Mouse (Mus musculus) stomach, embryonic 16.5 days (tissue): ENCODE results near the gene Frem3. TPM values are rescaled to one million over a fixed set of nuclear protein-coding genes. Genes with fewer than 3 reads are reported as not detected.
A peak's percentile ranks its signal among the peaks of the same experiment; 100 is the strongest.

ENCODE experiments used
- ATAC-seq: fragments of 200-750 bp; cut with Nextera tagmentation; 2 replicates; pipeline ENCODE4 v1.8.0; 2017; ENCODE audit warnings: moderate number of reproducible peaks, moderate TSS enrichment; ENCODE audit not compliant: insufficient read depth, low FRiP score
- H3K27ac ChIP-seq: fragments of 300-500 bp; sonication (generic); 2 replicates; pipeline ENCODE4 v1.5.1; 2014; ENCODE audit warnings: low read length
- H3K27me3 ChIP-seq: fragments of 300-500 bp; sonication (generic); 2 replicates; pipeline ENCODE4 v1.6.1; 2014; ENCODE audit warnings: low read length, control low read depth, mixed read lengths; ENCODE audit not compliant: control insufficient read depth, insufficient read depth
- H3K36me3 ChIP-seq: fragments of 300-500 bp; sonication (generic); 2 replicates; pipeline ENCODE4 v1.6.1; 2014; ENCODE audit warnings: low read length; ENCODE audit not compliant: control insufficient read depth, insufficient read depth
- H3K4me1 ChIP-seq: fragments of 300-500 bp; sonication (generic); 2 replicates; pipeline ENCODE4 v1.6.1; 2014; ENCODE audit warnings: low read length, control low read depth, mixed read lengths; ENCODE audit not compliant: control insufficient read depth, insufficient read depth
- H3K4me2 ChIP-seq: fragments of 300-500 bp; sonication (generic); 2 replicates; pipeline ENCODE4 v1.6.1; 2014; ENCODE audit warnings: low read depth, low read length, mixed read lengths
- H3K4me3 ChIP-seq: fragments of 300-500 bp; sonication (generic); replicated peaks from 2 replicates; pipeline ENCODE4 v1.5.1; 2014; ENCODE audit warnings: mild to moderate bottlenecking, low read length
- H3K9ac ChIP-seq: fragments of 300-500 bp; sonication (generic); 2 replicates; pipeline ENCODE4 v1.6.1; 2014; ENCODE audit warnings: low read length
- H3K9me3 ChIP-seq: fragments of 300-500 bp; sonication (generic); replicated peaks from 2 replicates; pipeline ENCODE4 v1.6.1; 2016; ENCODE audit warnings: low read length, control low read depth; ENCODE audit not compliant: control insufficient read depth
- WGBS: fragments of 180-500 bp; shearing (Covaris S2); extraction: QIAGEN DNeasy Blood & Tissue Kit; methylation state at CpG from one replicate; pipeline ENCODE4 v1.1.7; 2014; 5-methylcytosine and 5-hydroxymethylcytosine counted together
- polyA plus RNA-seq: library from polyadenylated mRNA; unstranded; fragments of >200 nt; fragmentation: Nextera tagmentation; extraction: Ambion mirVana; gene quantifications from 2 replicates; pipeline ENCODE4 v1.2.1, GENCODE M21; 2015

Gene Frem3
- polyA plus RNA-seq, 1 experiment from 2014 or later, result 0.08 TPM

DNA sequence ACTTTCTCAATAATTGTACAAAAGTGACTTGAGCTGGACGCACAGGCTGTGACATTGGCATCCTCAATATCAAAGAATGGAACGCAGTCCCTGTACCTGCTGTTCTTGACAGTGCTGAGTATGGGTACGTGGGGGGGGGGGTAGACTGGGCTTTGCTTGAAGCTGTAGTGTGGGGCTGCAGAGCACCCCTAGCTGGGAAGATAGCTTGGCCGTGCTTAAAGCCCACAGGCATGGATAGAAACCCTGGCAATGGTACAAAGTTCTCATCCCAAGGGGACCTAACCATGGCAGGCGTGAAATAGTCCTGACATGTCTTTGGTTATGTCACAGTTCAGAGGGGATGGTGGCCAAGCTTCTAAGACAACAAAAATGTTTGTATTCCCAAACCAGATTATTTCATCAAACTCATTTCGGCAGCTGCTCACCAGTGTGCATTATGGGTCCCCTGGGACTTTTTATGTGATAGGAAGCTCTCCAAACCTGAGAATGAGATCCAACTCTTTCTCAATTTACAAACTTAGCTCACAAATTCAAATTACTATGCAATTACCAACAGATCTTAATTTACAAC, 10.2 kb upstream of the Frem3 start:
- ATAC-seq, result no peak
- H3K9ac ChIP-seq, result no peak overlapping the region
- no peak overlapping the region for H3K27ac ChIP-seq
- H3K9me3 ChIP-seq, result no peaks in the 10 kb centered on the region
- H3K4me3 ChIP-seq, result no peak overlapping the region
- H3K27me3 ChIP-seq, result no peaks in the 10 kb centered on the region
- no peaks in the 10 kb centered on the region for H3K36me3 ChIP-seq
- WGBS, result 73% methylated on average over 6 of the region's 6 CpGs
- no peak overlapping the region for H3K4me2 ChIP-seq
- H3K4me1 ChIP-seq, result no peaks in the 10 kb centered on the region

GRCm38 (mm10) chr8:80601886-80602285, 9.0 kb upstream of the Frem3 start:
- ATAC-seq, result no peak
- no peak overlapping the region for H3K4me2 ChIP-seq
- no peak overlapping the region for H3K27ac ChIP-seq
- 72% methylated on average over 4 of the region's 4 CpGs for WGBS
- no peaks in the 10 kb centered on the region for H3K36me3 ChIP-seq
- H3K4me1 ChIP-seq, result no peaks in the 10 kb centered on the region
- H3K9me3 ChIP-seq, result no peaks in the 10 kb centered on the region
- H3K27me3 ChIP-seq, result no peaks in the 10 kb centered on the region
- H3K9ac ChIP-seq, result no peak overlapping the region
- H3K4me3 ChIP-seq, result no peak overlapping the region

DNA sequence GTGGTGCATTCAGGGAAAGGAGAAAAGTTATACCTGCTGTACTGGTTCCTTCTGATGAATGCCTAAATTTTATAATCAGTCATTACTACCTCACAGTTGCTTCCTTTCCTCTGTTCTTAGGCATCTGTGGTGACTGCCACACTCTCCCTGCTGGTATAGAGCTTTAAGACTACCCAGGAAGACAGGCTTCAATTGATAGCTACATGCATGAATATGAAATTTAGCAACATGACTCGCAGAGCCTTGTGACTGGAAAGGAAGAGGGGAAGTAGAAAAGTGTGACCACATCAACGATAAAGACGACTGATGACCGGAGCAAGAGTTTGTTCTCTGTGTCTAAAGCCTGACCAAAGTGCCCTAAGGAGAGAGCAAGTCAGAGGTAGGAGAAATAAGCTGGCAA, 3.8 kb upstream of the Frem3 start:
- no peak overlapping the region for H3K27ac ChIP-seq
- WGBS, result 84% methylated on average over 4 of the region's 4 CpGs
- H3K36me3 ChIP-seq, result no peaks in the 10 kb centered on the region

DNA sequence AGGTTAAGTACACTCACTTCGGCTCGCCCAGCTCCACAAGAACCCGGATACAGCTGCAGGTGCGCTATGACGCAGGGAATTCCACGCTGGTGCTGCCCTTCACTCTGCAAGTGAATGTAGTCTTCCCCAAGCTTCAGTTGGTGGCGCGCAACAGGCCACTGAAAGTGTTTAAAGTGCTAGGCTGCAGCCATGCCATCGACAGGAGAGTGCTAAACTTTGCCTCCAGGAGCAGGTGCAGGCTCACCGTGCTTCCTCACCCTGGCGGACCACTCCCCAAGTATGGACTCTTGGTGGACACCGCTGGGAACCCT, 516 bp downstream of the Frem3 start:
- peak overlapping the region; percentile 23 for H3K4me2 ChIP-seq
- 4% methylated on average over 12 of the region's 12 CpGs for WGBS
- 0 out of 2 replicates have a peak, but pooled peaks have one; percentile 33 for ATAC-seq
- no peaks in the 10 kb centered on the region for H3K36me3 ChIP-seq
- no peak overlapping the region; the same call in 1 of the 2 replicates for H3K9ac ChIP-seq
- H3K4me1 ChIP-seq, result 0 out of 2 replicates have a peak, but pooled peaks cover 4% of the 10 kb centered on the region
- H3K27me3 ChIP-seq, result peaks cover 20% of the 10 kb centered on the region
- no peaks in the 10 kb centered on the region for H3K9me3 ChIP-seq
- H3K27ac ChIP-seq, result no peak overlapping the region
- H3K4me3 ChIP-seq, result peak overlapping the region; percentile 14; the same call in 1 of the 2 replicates

More for the DNA sequence above, 3.8 kb upstream of the Frem3 start:
- no peak overlapping the region for H3K9ac ChIP-seq
- no peak overlapping the region for H3K4me3 ChIP-seq
- no peaks in the 10 kb centered on the region for H3K9me3 ChIP-seq
- 0 out of 2 replicates have a peak, but pooled peaks cover 4% of the 10 kb centered on the region for H3K4me1 ChIP-seq
- ATAC-seq, result no peak
- H3K4me2 ChIP-seq, result no peak overlapping the region
- peaks cover 15% of the 10 kb centered on the region for H3K27me3 ChIP-seq

DNA sequence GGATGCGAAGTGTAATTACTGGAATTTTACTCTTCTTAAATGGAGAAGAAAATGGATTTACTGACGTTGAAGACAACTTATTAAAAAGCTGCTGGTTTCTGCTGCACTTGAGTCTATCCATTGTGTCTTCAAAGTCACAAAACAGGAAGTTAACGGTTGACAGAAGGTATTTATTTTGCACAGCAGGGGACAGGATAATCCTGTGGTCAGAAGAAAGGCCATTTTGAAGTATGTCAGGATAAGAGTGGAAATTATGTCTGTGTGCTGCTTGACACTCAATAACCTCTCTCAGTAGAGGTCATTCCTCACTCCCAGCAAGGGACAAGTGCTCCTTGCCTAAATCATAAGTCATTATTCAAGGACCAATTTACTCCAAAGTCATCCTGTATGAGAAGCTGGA, 8.9 kb downstream of the Frem3 start:
- Histone ChIP-seq H3K9me3 (no peaks in the 10 kb centered on the region), H3K4me1 (no peaks in the 10 kb centered on the region), H3K27me3 (no peaks in the 10 kb centered on the region), H3K36me3 (no peaks in the 10 kb centered on the region), H3K4me2 (no peak overlapping the region), H3K9ac (no peak overlapping the region), H3K4me3 (no peak overlapping the region), H3K27ac (no peak overlapping the region)
- ATAC-seq, result no peak
- WGBS, result 60% methylated on average over 3 of the region's 3 CpGs

DNA sequence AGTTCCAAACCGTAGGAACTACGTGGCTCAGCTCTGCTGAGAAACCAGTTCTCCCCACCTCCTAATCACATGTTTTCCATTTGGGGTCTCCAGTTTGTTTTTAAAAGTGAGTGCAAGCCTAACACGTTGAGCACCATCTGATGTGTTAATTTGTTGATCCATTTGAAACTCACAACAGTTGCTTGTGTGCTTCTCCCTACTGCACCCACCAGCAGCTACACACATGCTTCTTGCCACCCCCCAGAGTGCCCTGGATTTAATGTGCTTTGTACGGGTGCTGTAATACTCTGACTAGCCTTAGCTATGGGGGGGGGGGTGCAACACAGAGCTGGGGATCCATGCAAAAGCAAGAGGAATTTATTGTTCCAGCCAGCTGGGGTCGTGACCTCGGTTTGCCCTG, 36.5 kb downstream of the Frem3 start:
- WGBS, result 63% methylated on average over 6 of the region's 6 CpGs
- H3K36me3 ChIP-seq, result no peaks in the 10 kb centered on the region
- no peak overlapping the region for H3K27ac ChIP-seq
- no peak overlapping the region for H3K4me3 ChIP-seq
- H3K27me3 ChIP-seq, result no peaks in the 10 kb centered on the region
- H3K4me2 ChIP-seq, result no peak overlapping the region
- H3K4me1 ChIP-seq, result no peaks in the 10 kb centered on the region
- H3K9ac ChIP-seq, result no peak overlapping the region
- no peak for ATAC-seq
- no peaks in the 10 kb centered on the region for H3K9me3 ChIP-seq

DNA sequence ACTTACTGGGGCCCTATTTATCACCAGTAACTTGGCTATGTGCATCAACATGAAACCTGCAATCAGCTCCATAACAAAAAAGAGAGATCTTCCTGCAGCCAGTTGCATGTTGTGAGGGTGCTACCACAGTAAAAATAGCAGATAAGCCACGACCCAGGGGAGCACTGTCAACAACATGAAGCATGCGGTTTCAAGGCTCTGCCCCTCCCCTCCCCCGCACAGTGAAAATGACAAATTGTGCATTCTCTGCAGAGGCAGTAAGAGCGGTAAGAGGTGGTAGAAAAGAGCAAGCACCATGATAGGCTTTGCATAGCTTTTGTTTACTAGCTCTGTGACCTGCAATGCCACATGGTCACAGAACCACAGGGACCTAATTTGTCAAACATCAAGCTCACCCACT, 46.8 kb downstream of the Frem3 start:
- ATAC-seq, result no peak

DNA sequence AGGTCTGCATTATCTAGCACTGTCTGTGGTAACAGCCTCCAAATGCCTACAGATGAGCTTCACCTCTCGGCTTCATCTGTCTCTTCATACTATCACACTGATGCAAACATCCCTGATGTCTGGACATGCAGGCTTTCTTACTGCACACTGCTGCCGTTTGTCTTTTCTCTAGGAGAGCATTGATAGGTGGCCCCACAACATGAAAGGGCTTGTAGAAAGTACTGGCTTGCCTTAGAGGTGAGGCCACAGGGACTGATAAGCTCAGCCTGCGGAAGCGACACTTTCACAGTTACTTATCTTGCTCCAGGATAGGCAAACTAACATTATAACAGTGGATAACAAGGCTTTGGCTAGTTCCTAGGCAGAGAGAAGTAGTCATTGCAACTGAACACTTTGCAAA, 50.2 kb downstream of the Frem3 start:
- H3K36me3 ChIP-seq, result no peaks in the 10 kb centered on the region
- ATAC-seq, result no peak
- no peak overlapping the region for H3K9ac ChIP-seq
- no peaks in the 10 kb centered on the region for H3K27me3 ChIP-seq
- H3K9me3 ChIP-seq, result no peaks in the 10 kb centered on the region
- WGBS, result 30% methylated on average over 4 of the region's 4 CpGs
- H3K27ac ChIP-seq, result no peak overlapping the region
- H3K4me2 ChIP-seq, result no peak overlapping the region
- H3K4me1 ChIP-seq, result no peaks in the 10 kb centered on the region
- H3K4me3 ChIP-seq, result no peak overlapping the region

More for the DNA sequence above, 46.8 kb downstream of the Frem3 start:
- Histone ChIP-seq H3K27me3 (no peaks in the 10 kb centered on the region), H3K4me2 (no peak overlapping the region), H3K27ac (no peak overlapping the region), H3K36me3 (no peaks in the 10 kb centered on the region), H3K4me1 (no peaks in the 10 kb centered on the region), H3K4me3 (no peak overlapping the region), H3K9ac (no peak overlapping the region), H3K9me3 (no peaks in the 10 kb centered on the region)
- 12% methylated on average over 4 of the region's 4 CpGs for WGBS

DNA sequence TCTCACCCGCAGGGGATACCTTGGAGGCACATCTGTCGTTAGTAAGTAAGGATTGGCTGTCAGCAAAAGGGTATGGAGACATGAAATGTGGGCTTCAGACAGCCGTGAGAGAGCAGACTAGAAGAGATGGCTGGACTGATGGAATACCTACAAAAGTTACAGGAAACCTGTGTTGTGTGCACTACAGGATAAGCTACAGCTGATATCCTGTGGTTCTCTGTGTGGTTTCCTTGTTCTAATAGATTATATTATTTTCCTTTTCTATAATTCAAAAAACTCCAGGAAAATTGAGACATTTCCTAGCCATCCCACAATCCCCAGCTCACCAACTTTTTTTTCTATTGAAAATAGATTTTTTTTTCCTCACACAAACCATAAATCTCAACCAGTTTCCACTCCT, 52.6 kb downstream of the Frem3 start:
- Histone ChIP-seq H3K4me1 (no peaks in the 10 kb centered on the region), H3K9me3 (no peaks in the 10 kb centered on the region), H3K9ac (no peak overlapping the region), H3K27me3 (no peaks in the 10 kb centered on the region), H3K36me3 (no peaks in the 10 kb centered on the region), H3K27ac (no peak overlapping the region), H3K4me2 (no peak overlapping the region), H3K4me3 (no peak overlapping the region)
- WGBS, result 65% methylated on average over 3 of the region's 3 CpGs
- ATAC-seq, result no peak
